Mouse (Mus musculus) telencephalon, adult 2 months (tissue): ENCODE measurements around the gene Tdrd9.

Experiments used
- DNase-seq: peaks from one replicate; pipeline ENCODE4 v3.0.0-alpha.2; 2011; ENCODE audit warnings: low read depth, low spot score

Gene Tdrd9

GRCm38 (mm10) chr12:111963339-111963738 lies 8.0 kb upstream of the Tdrd9 start:
- no peak for DNase-seq

GRCm38 (mm10) chr12:111966683-111967173 lies 4.6 kb upstream of the Tdrd9 start, which contains the start of gene Atp5mpl:
Atp5mpl (minus strand) TSS chr12:111966977.
- peak; percentile 87 for DNase-seq

GRCm38 (mm10) chr12:111970085-111970484 lies 1.3 kb upstream of the Tdrd9 start:
- DNase-seq: no peak

- no peak for DNase-seq
Measured at GRCm38 (mm10) chr12:111972504-111972903, 1.1 kb downstream of the Tdrd9 start.

GRCm38 (mm10) chr12:111974578-111974977 lies 3.2 kb downstream of the Tdrd9 start:
- DNase-seq: no peak

- DNase-seq: peak; percentile 56
Measured at GRCm38 (mm10) chr12:111977138-111977537, 5.8 kb downstream of the Tdrd9 start.

GRCm38 (mm10) chr12:111978274-111978673 lies 6.9 kb downstream of the Tdrd9 start:
- DNase-seq: no peak

- DNase-seq: no peak
Measured at GRCm38 (mm10) chr12:111980887-111981367, 9.6 kb downstream of the Tdrd9 start, which contains the start of gene Rd3l. Rd3l (minus strand) TSS chr12:111981317.

- no peak for DNase-seq
Measured at GRCm38 (mm10) chr12:111981831-111982230, 10.5 kb downstream of the Tdrd9 start.

- no peak for DNase-seq
Measured at GRCm38 (mm10) chr12:111983165-111983564, 11.8 kb downstream of the Tdrd9 start.

- no peak for DNase-seq
Measured at GRCm38 (mm10) chr12:111986756-111987155, 15.4 kb downstream of the Tdrd9 start.

- no peak for DNase-seq
Measured at GRCm38 (mm10) chr12:111992626-111993025, 21.3 kb downstream of the Tdrd9 start.

GRCm38 (mm10) chr12:111995161-111995560 lies 23.8 kb downstream of the Tdrd9 start:
- no peak for DNase-seq

GRCm38 (mm10) chr12:111999735-112000134 lies 28.4 kb downstream of the Tdrd9 start:
- no peak for DNase-seq

- DNase-seq: no peak
Measured at GRCm38 (mm10) chr12:112001223-112001622, 29.9 kb downstream of the Tdrd9 start.

GRCm38 (mm10) chr12:112012511-112013270 lies 41.3 kb downstream of the Tdrd9 start:
- DNase-seq: no peak

GRCm38 (mm10) chr12:112013271-112013801 lies 42.0 kb downstream of the Tdrd9 start:
- DNase-seq: no peak

- DNase-seq: no peak
Measured at GRCm38 (mm10) chr12:112016346-112016745, 45.0 kb downstream of the Tdrd9 start.

- no peak for DNase-seq
Measured at GRCm38 (mm10) chr12:112023306-112023705, 51.9 kb downstream of the Tdrd9 start.

- DNase-seq: no peak
Measured at GRCm38 (mm10) chr12:112024581-112025310, 53.4 kb downstream of the Tdrd9 start.

GRCm38 (mm10) chr12:112025457-112025856 lies 54.1 kb downstream of the Tdrd9 start:
- no peak for DNase-seq
